Mouse (Mus musculus) midbrain, embryonic 10.5 days (tissue): ENCODE results near the gene Thrb. TPM values are rescaled to one million over a fixed set of nuclear protein-coding genes. Genes with fewer than 3 reads are reported as not detected.

Source experiments
- DNase-seq: peaks from one replicate; pipeline ENCODE4 v3.0.0-alpha.2; 2017; ENCODE audit warnings: low spot score
- H3K27ac ChIP-seq: fragments of 300-500 bp; sonication (generic); replicated peaks from 2 replicates; pipeline ENCODE4 v1.5.1; 2016; ENCODE audit warnings: mild to moderate bottlenecking
- H3K27me3 ChIP-seq: fragments of 300-500 bp; sonication (generic); 2 replicates; pipeline ENCODE4 v1.6.1; 2016; ENCODE audit warnings: low read depth, mild to moderate bottlenecking; ENCODE audit not compliant: poor library complexity, severe bottlenecking
- H3K36me3 ChIP-seq: fragments of 300-500 bp; sonication (generic); 2 replicates; pipeline ENCODE4 v1.6.1; 2016; ENCODE audit warnings: mild to moderate bottlenecking, moderate library complexity
- H3K4me1 ChIP-seq: fragments of 300-500 bp; sonication (generic); 2 replicates; pipeline ENCODE4 v1.6.1; 2016
- H3K4me3 ChIP-seq: fragments of 300-500 bp; sonication (generic); 2 replicates; pipeline ENCODE4 v1.5.1; 2016; ENCODE audit warnings: mild to moderate bottlenecking, moderate library complexity
- H3K9me3 ChIP-seq: fragments of 300-500 bp; sonication (generic); replicated peaks from 2 replicates; pipeline ENCODE4 v1.6.1; 2016; ENCODE audit warnings: mild to moderate bottlenecking
- WGBS: fragments of 180-500 bp; shearing (Covaris S2); methylation state at CpG from one replicate; pipeline ENCODE4 v1.1.7; 2016; 5-methylcytosine and 5-hydroxymethylcytosine counted together
- polyA plus RNA-seq: library from polyadenylated mRNA; unstranded; fragments of >200 nt; fragmentation: Nextera tagmentation; extraction: Ambion mirVana; gene quantifications from 2 replicates; pipeline ENCODE4 v1.2.1, GENCODE M21; 2016

The Thrb gene
- polyA plus RNA-seq, 1 experiment from 2014 or later: 1.3 TPM

- Histone ChIP-seq H3K4me1 (no peaks in the 10 kb centered on the region), H3K4me3 (no peak overlapping the region), H3K9me3 (no peaks in the 10 kb centered on the region), H3K27me3 (no peaks in the 10 kb centered on the region), H3K36me3 (no peaks in the 10 kb centered on the region), H3K27ac (no peak overlapping the region)
- 77% methylated on average over 2 of the region's 2 CpGs for WGBS
- DNase-seq: no peak
Measured at GRCm38 (mm10) chr14:18001886-18002285, 341.8 kb downstream of the Thrb start.

GRCm38 (mm10) chr14:18003686-18004085 is 343.6 kb downstream of the Thrb start:
- DNase-seq: no peak
- WGBS: 93% methylated on average over 1 of the region's 1 CpGs
- H3K27ac ChIP-seq: no peak overlapping the region
- H3K9me3 ChIP-seq: no peaks in the 10 kb centered on the region
- no peaks in the 10 kb centered on the region for H3K4me1 ChIP-seq
- H3K4me3 ChIP-seq: no peak overlapping the region
- no peaks in the 10 kb centered on the region for H3K27me3 ChIP-seq
- no peaks in the 10 kb centered on the region for H3K36me3 ChIP-seq

GRCm38 (mm10) chr14:18008524-18008923 is 348.5 kb downstream of the Thrb start:
- no peaks in the 10 kb centered on the region for H3K27me3 ChIP-seq
- DNase-seq: no peak
- H3K4me3 ChIP-seq: no peak overlapping the region
- H3K27ac ChIP-seq: no peak overlapping the region
- H3K36me3 ChIP-seq: no peaks in the 10 kb centered on the region
- H3K4me1 ChIP-seq: no peaks in the 10 kb centered on the region
- WGBS: 87% methylated on average over 3 of the region's 3 CpGs
- no peaks in the 10 kb centered on the region for H3K9me3 ChIP-seq

- no peak for DNase-seq
- Histone ChIP-seq H3K9me3 (no peaks in the 10 kb centered on the region), H3K4me3 (no peak overlapping the region), H3K27ac (no peak overlapping the region), H3K36me3 (no peaks in the 10 kb centered on the region), H3K27me3 (no peaks in the 10 kb centered on the region), H3K4me1 (no peaks in the 10 kb centered on the region)
- WGBS: 90% methylated on average over 5 of the region's 5 CpGs
Measured at GRCm38 (mm10) chr14:18016604-18017003, 356.5 kb downstream of the Thrb start.

GRCm38 (mm10) chr14:18020128-18020527 is 360.1 kb downstream of the Thrb start:
- no peak overlapping the region for H3K4me3 ChIP-seq
- no peaks in the 10 kb centered on the region for H3K9me3 ChIP-seq
- no peak overlapping the region for H3K27ac ChIP-seq
- H3K36me3 ChIP-seq: no peaks in the 10 kb centered on the region
- H3K27me3 ChIP-seq: no peaks in the 10 kb centered on the region
- no peaks in the 10 kb centered on the region for H3K4me1 ChIP-seq
- no peak for DNase-seq
- WGBS: 82% methylated on average over 4 of the region's 4 CpGs

- H3K4me1 ChIP-seq: no peaks in the 10 kb centered on the region
- no peak overlapping the region for H3K4me3 ChIP-seq
- no peak for DNase-seq
- no peak overlapping the region for H3K27ac ChIP-seq
- H3K27me3 ChIP-seq: no peaks in the 10 kb centered on the region
- no peaks in the 10 kb centered on the region for H3K9me3 ChIP-seq
- no peaks in the 10 kb centered on the region for H3K36me3 ChIP-seq
- 80% methylated on average over 3 of the region's 3 CpGs for WGBS
Measured at GRCm38 (mm10) chr14:18020636-18021035, 360.6 kb downstream of the Thrb start.

- Histone ChIP-seq H3K27me3 (no peaks in the 10 kb centered on the region), H3K9me3 (no peaks in the 10 kb centered on the region), H3K4me1 (no peaks in the 10 kb centered on the region), H3K27ac (no peak overlapping the region), H3K4me3 (no peak overlapping the region), H3K36me3 (no peaks in the 10 kb centered on the region)
- DNase-seq: no peak
- 79% methylated on average over 2 of the region's 2 CpGs for WGBS
Measured at GRCm38 (mm10) chr14:18021726-18022125, 361.7 kb downstream of the Thrb start.

- H3K4me3 ChIP-seq: no peak overlapping the region
- H3K27me3 ChIP-seq: no peaks in the 10 kb centered on the region
- H3K9me3 ChIP-seq: no peaks in the 10 kb centered on the region
- no peaks in the 10 kb centered on the region for H3K36me3 ChIP-seq
- no peaks in the 10 kb centered on the region for H3K4me1 ChIP-seq
- DNase-seq: no peak
- H3K27ac ChIP-seq: no peak overlapping the region
Measured at GRCm38 (mm10) chr14:18022351-18022750, 362.3 kb downstream of the Thrb start.

- Histone ChIP-seq H3K9me3 (no peaks in the 10 kb centered on the region), H3K4me3 (no peak overlapping the region), H3K27me3 (no peaks in the 10 kb centered on the region), H3K36me3 (no peaks in the 10 kb centered on the region), H3K27ac (no peak overlapping the region), H3K4me1 (no peaks in the 10 kb centered on the region)
- DNase-seq: no peak
- WGBS: 85% methylated on average over 1 of the region's 1 CpGs
Measured at GRCm38 (mm10) chr14:18027867-18028266, 367.8 kb downstream of the Thrb start.

GRCm38 (mm10) chr14:18029181-18029932 is 369.3 kb downstream of the Thrb start:
- no peaks in the 10 kb centered on the region for H3K27me3 ChIP-seq
- DNase-seq: no peak
- no peaks in the 10 kb centered on the region for H3K36me3 ChIP-seq
- H3K27ac ChIP-seq: no peak overlapping the region
- H3K4me3 ChIP-seq: no peak overlapping the region
- 83% methylated on average over 2 of the region's 2 CpGs for WGBS
- H3K9me3 ChIP-seq: no peaks in the 10 kb centered on the region
- H3K4me1 ChIP-seq: no peaks in the 10 kb centered on the region

GRCm38 (mm10) chr14:18031941-18032340 is 371.9 kb downstream of the Thrb start:
- WGBS: 80% methylated on average over 3 of the region's 3 CpGs
- Histone ChIP-seq H3K27me3 (no peaks in the 10 kb centered on the region), H3K27ac (no peak overlapping the region), H3K4me3 (no peak overlapping the region), H3K4me1 (no peaks in the 10 kb centered on the region), H3K9me3 (no peaks in the 10 kb centered on the region), H3K36me3 (no peaks in the 10 kb centered on the region)
- DNase-seq: no peak

GRCm38 (mm10) chr14:18036573-18036972 is 376.5 kb downstream of the Thrb start:
- Histone ChIP-seq H3K4me3 (no peak overlapping the region), H3K9me3 (no peaks in the 10 kb centered on the region), H3K4me1 (no peaks in the 10 kb centered on the region), H3K27me3 (no peaks in the 10 kb centered on the region), H3K36me3 (no peaks in the 10 kb centered on the region), H3K27ac (no peak overlapping the region)
- DNase-seq: no peak
- 82% methylated on average over 5 of the region's 5 CpGs for WGBS

- H3K4me1 ChIP-seq: no peaks in the 10 kb centered on the region
- no peak for DNase-seq
- 84% methylated on average over 5 of the region's 5 CpGs for WGBS
- no peaks in the 10 kb centered on the region for H3K36me3 ChIP-seq
- H3K4me3 ChIP-seq: no peak overlapping the region
- H3K9me3 ChIP-seq: peaks cover 5% of the 10 kb centered on the region; the same call in 1 of the 2 replicates
- H3K27ac ChIP-seq: no peak overlapping the region
- no peaks in the 10 kb centered on the region for H3K27me3 ChIP-seq
Measured at GRCm38 (mm10) chr14:18062082-18062772, 402.2 kb downstream of the Thrb start.
